Mouse (Mus musculus) hindbrain, embryonic 13.5 days (tissue): Measurements from ENCODE around the gene Pdcl3. TPM values are rescaled to one million over a fixed set of nuclear protein-coding genes. Genes with fewer than 3 reads are reported as not detected.

Source experiments
- ATAC-seq: fragments of 200-750 bp; cut with Nextera tagmentation; 2 replicates; pipeline ENCODE4 v1.8.0; 2017; ENCODE audit warnings: moderate TSS enrichment; ENCODE audit not compliant: low FRiP score
- H3K27ac ChIP-seq: fragments of 300-500 bp; sonication (generic); 2 replicates; pipeline ENCODE4 v1.5.1; 2015; ENCODE audit warnings: inconsistent platforms, mild to moderate bottlenecking, moderate library complexity
- H3K27me3 ChIP-seq: fragments of 300-500 bp; sonication (generic); 2 replicates; pipeline ENCODE4 v1.6.1; 2015; ENCODE audit warnings: mild to moderate bottlenecking, inconsistent platforms
- H3K36me3 ChIP-seq: fragments of 300-500 bp; sonication (generic); 2 replicates; pipeline ENCODE4 v1.6.1; 2015; ENCODE audit warnings: mild to moderate bottlenecking, inconsistent platforms
- H3K4me1 ChIP-seq: fragments of 300-500 bp; sonication (generic); replicated peaks from 2 replicates; pipeline ENCODE4 v1.6.1; 2015; ENCODE audit warnings: inconsistent platforms
- H3K4me2 ChIP-seq: fragments of 300-500 bp; sonication (generic); 2 replicates; pipeline ENCODE4 v1.6.1; 2015; ENCODE audit warnings: inconsistent platforms, mild to moderate bottlenecking, moderate library complexity
- H3K4me3 ChIP-seq: fragments of 300-500 bp; sonication (generic); 2 replicates; pipeline ENCODE4 v1.5.1; 2015; ENCODE audit warnings: mild to moderate bottlenecking, inconsistent platforms
- H3K9ac ChIP-seq: fragments of 300-500 bp; sonication (generic); 2 replicates; pipeline ENCODE4 v1.6.1; 2015; ENCODE audit warnings: mild to moderate bottlenecking, inconsistent platforms
- H3K9me3 ChIP-seq: fragments of 300-500 bp; sonication (generic); 2 replicates; pipeline ENCODE4 v1.6.1; 2016; ENCODE audit warnings: inconsistent platforms
- whole genome bisulfite sequencing: fragments of 180-500 bp; shearing (Covaris S2); methylation state at CpG from one replicate; pipeline ENCODE4 v1.1.7; 2015; 5-methylcytosine and 5-hydroxymethylcytosine counted together
- polyA plus RNA-seq: library from polyadenylated mRNA; unstranded; fragments of >200 nt; fragmentation: Nextera tagmentation; extraction: Ambion mirVana; gene quantifications from 2 replicates; pipeline ENCODE4 v1.2.1, GENCODE M21; 2015

Pdcl3 gene
- polyA plus RNA-seq, 1 experiment from 2014 or later, result 169 TPM

GRCm38 (mm10) chr1:38992365-38992764 lies 7.0 kb downstream of the Pdcl3 start:
- ATAC-seq, result no peak
- peaks cover 57% of the 10 kb centered on the region for H3K36me3 ChIP-seq
- H3K4me3 ChIP-seq, result no peak overlapping the region
- no peak overlapping the region for H3K27ac ChIP-seq
- WGBS, result 90% methylated on average over 3 of the region's 3 CpGs
- no peak overlapping the region for H3K9ac ChIP-seq
- no peaks in the 10 kb centered on the region for H3K9me3 ChIP-seq
- H3K27me3 ChIP-seq, result no peaks in the 10 kb centered on the region
- no peak overlapping the region for H3K4me2 ChIP-seq
- H3K4me1 ChIP-seq, result peaks cover 36% of the 10 kb centered on the region

GRCm38 (mm10) chr1:39001106-39001505 lies 15.7 kb downstream of the Pdcl3 start:
- no peaks in the 10 kb centered on the region for H3K9me3 ChIP-seq
- peak; percentile 58; the same call in 1 of the 2 replicates for ATAC-seq

GRCm38 (mm10) chr1:39005751-39006354 lies 20.4 kb downstream of the Pdcl3 start:
- Histone ChIP-seq H3K27me3 (no peaks in the 10 kb centered on the region), H3K9ac (no peak overlapping the region), H3K4me3 (no peak overlapping the region), H3K27ac (no peak overlapping the region; the same call in 1 of the 2 replicates), H3K36me3 (no peaks in the 10 kb centered on the region), H3K4me1 (peaks cover 21% of the 10 kb centered on the region), H3K9me3 (no peaks in the 10 kb centered on the region), H3K4me2 (no peak overlapping the region)
- no peak for ATAC-seq
- WGBS, result 42% methylated on average over 10 of the region's 10 CpGs

More at GRCm38 (mm10) chr1:39001106-39001505, 15.7 kb downstream of the Pdcl3 start:
- no peak overlapping the region; the same call in 1 of the 2 replicates for H3K9ac ChIP-seq
- 18% methylated on average over 5 of the region's 5 CpGs for WGBS
- no peaks in the 10 kb centered on the region for H3K27me3 ChIP-seq
- H3K4me1 ChIP-seq, result peaks cover 7% of the 10 kb centered on the region
- H3K4me2 ChIP-seq, result no peak overlapping the region
- no peak overlapping the region for H3K4me3 ChIP-seq
- no peak overlapping the region for H3K27ac ChIP-seq
- H3K36me3 ChIP-seq, result peaks cover 20% of the 10 kb centered on the region

- Histone ChIP-seq H3K27ac (peak overlapping the region; percentile 73; the same call in 1 of the 2 replicates), H3K4me2 (no peak overlapping the region), H3K4me1 (peaks cover 21% of the 10 kb centered on the region), H3K9me3 (no peaks in the 10 kb centered on the region), H3K4me3 (no peak overlapping the region), H3K36me3 (no peaks in the 10 kb centered on the region), H3K9ac (no peak overlapping the region), H3K27me3 (no peaks in the 10 kb centered on the region)
- peak; percentile 78 for ATAC-seq
- 42% methylated on average over 11 of the region's 11 CpGs for WGBS
Measured at GRCm38 (mm10) chr1:39006830-39007829, 21.7 kb downstream of the Pdcl3 start.

- H3K4me3 ChIP-seq, result no peak overlapping the region
- no peaks in the 10 kb centered on the region for H3K9me3 ChIP-seq
- H3K27ac ChIP-seq, result no peak overlapping the region
- no peak overlapping the region for H3K9ac ChIP-seq
- peak; percentile 10; the same call in 1 of the 2 replicates for ATAC-seq
- 29% methylated on average over 12 of the region's 12 CpGs for WGBS
- peaks cover 18% of the 10 kb centered on the region for H3K4me1 ChIP-seq
- no peak overlapping the region for H3K4me2 ChIP-seq
- H3K36me3 ChIP-seq, result no peaks in the 10 kb centered on the region
- H3K27me3 ChIP-seq, result no peaks in the 10 kb centered on the region
Measured at GRCm38 (mm10) chr1:39010583-39011021, 25.2 kb downstream of the Pdcl3 start.

- H3K27ac ChIP-seq, result no peak overlapping the region
- no peaks in the 10 kb centered on the region for H3K36me3 ChIP-seq
- 92% methylated on average over 13 of the region's 13 CpGs for WGBS
- H3K9me3 ChIP-seq, result no peaks in the 10 kb centered on the region
- peaks cover 4% of the 10 kb centered on the region; the same call in 1 of the 2 replicates for H3K4me1 ChIP-seq
- no peak overlapping the region for H3K4me2 ChIP-seq
- H3K9ac ChIP-seq, result no peak overlapping the region
- H3K4me3 ChIP-seq, result no peak overlapping the region
- H3K27me3 ChIP-seq, result no peaks in the 10 kb centered on the region
- ATAC-seq, result no peak
Measured at GRCm38 (mm10) chr1:39012576-39012975, 27.2 kb downstream of the Pdcl3 start.

GRCm38 (mm10) chr1:39013843-39014242 lies 28.4 kb downstream of the Pdcl3 start:
- Histone ChIP-seq H3K9me3 (no peaks in the 10 kb centered on the region), H3K27ac (no peak overlapping the region), H3K27me3 (no peaks in the 10 kb centered on the region), H3K36me3 (no peaks in the 10 kb centered on the region), H3K4me3 (no peak overlapping the region), H3K4me1 (no peaks in the 10 kb centered on the region), H3K9ac (no peak overlapping the region), H3K4me2 (no peak overlapping the region)
- WGBS, result 88% methylated on average over 6 of the region's 6 CpGs
- ATAC-seq, result no peak

GRCm38 (mm10) chr1:39015529-39015928 lies 30.1 kb downstream of the Pdcl3 start:
- no peak overlapping the region for H3K4me2 ChIP-seq
- no peak overlapping the region for H3K4me3 ChIP-seq
- H3K27me3 ChIP-seq, result no peaks in the 10 kb centered on the region
- no peak overlapping the region for H3K27ac ChIP-seq
- 87% methylated on average over 10 of the region's 10 CpGs for WGBS
- no peak overlapping the region for H3K9ac ChIP-seq
- no peaks in the 10 kb centered on the region for H3K4me1 ChIP-seq
- no peaks in the 10 kb centered on the region for H3K36me3 ChIP-seq
- ATAC-seq, result no peak
- no peaks in the 10 kb centered on the region for H3K9me3 ChIP-seq

- H3K36me3 ChIP-seq, result no peaks in the 10 kb centered on the region
- no peaks in the 10 kb centered on the region for H3K27me3 ChIP-seq
- WGBS, result 85% methylated on average over 4 of the region's 4 CpGs
- H3K9ac ChIP-seq, result no peak overlapping the region
- no peaks in the 10 kb centered on the region for H3K4me1 ChIP-seq
- H3K4me2 ChIP-seq, result no peak overlapping the region
- H3K27ac ChIP-seq, result no peak overlapping the region
- no peaks in the 10 kb centered on the region for H3K9me3 ChIP-seq
- no peak for ATAC-seq
- H3K4me3 ChIP-seq, result no peak overlapping the region
Measured at GRCm38 (mm10) chr1:39017871-39018270, 32.5 kb downstream of the Pdcl3 start.

GRCm38 (mm10) chr1:39025142-39025541 lies 39.7 kb downstream of the Pdcl3 start:
- no peak for ATAC-seq
- H3K36me3 ChIP-seq, result no peaks in the 10 kb centered on the region
- H3K9me3 ChIP-seq, result no peaks in the 10 kb centered on the region
- H3K4me3 ChIP-seq, result no peak overlapping the region
- H3K27me3 ChIP-seq, result peaks cover 18% of the 10 kb centered on the region; the same call in 1 of the 2 replicates
- H3K27ac ChIP-seq, result no peak overlapping the region
- no peak overlapping the region for H3K4me2 ChIP-seq
- WGBS, result 36% methylated on average over 7 of the region's 7 CpGs
- no peak overlapping the region for H3K9ac ChIP-seq
- peaks cover 13% of the 10 kb centered on the region; the same call in 1 of the 2 replicates for H3K4me1 ChIP-seq

GRCm38 (mm10) chr1:39025840-39026239 lies 40.4 kb downstream of the Pdcl3 start:
- Histone ChIP-seq H3K4me3 (no peak overlapping the region), H3K4me2 (no peak overlapping the region), H3K27ac (no peak overlapping the region), H3K9ac (no peak overlapping the region), H3K36me3 (no peaks in the 10 kb centered on the region), H3K9me3 (no peaks in the 10 kb centered on the region), H3K27me3 (peaks cover 18% of the 10 kb centered on the region; the same call in 1 of the 2 replicates), H3K4me1 (peaks cover 13% of the 10 kb centered on the region; the same call in 1 of the 2 replicates)
- 100% methylated on average over 1 of the region's 1 CpGs for WGBS
- ATAC-seq, result no peak

GRCm38 (mm10) chr1:39029176-39029575 lies 43.8 kb downstream of the Pdcl3 start:
- Histone ChIP-seq H3K36me3 (no peaks in the 10 kb centered on the region), H3K4me2 (no peak overlapping the region), H3K4me1 (peaks cover 13% of the 10 kb centered on the region; the same call in 1 of the 2 replicates), H3K4me3 (no peak overlapping the region), H3K9me3 (no peaks in the 10 kb centered on the region), H3K9ac (no peak overlapping the region), H3K27me3 (peaks cover 18% of the 10 kb centered on the region; the same call in 1 of the 2 replicates), H3K27ac (no peak overlapping the region)
- 89% methylated on average over 7 of the region's 7 CpGs for WGBS
- no peak for ATAC-seq
